Mouse (Mus musculus) liver, embryonic 11.5 days (tissue): ENCODE data around the gene Wdr24. TPM values are rescaled to one million over a fixed set of nuclear protein-coding genes. Genes with fewer than 3 reads are reported as not detected.

ENCODE experiments used
- ATAC-seq: fragments of 200-750 bp; cut with Nextera tagmentation; replicated peaks from 2 replicates; pipeline ENCODE4 v1.8.0; 2017; ENCODE audit warnings: moderate number of reproducible peaks, mild to moderate bottlenecking, moderate TSS enrichment, moderate library complexity; ENCODE audit not compliant: low FRiP score
- DNase-seq: peaks from one replicate; pipeline ENCODE4 v3.0.0-alpha.2; 2017; ENCODE audit warnings: low spot score
- H3K27ac ChIP-seq: fragments of 300-500 bp; sonication (generic); 2 replicates; pipeline ENCODE4 v1.5.1; 2014; ENCODE audit warnings: mild to moderate bottlenecking, low read depth, low read length, control low read depth
- H3K27me3 ChIP-seq: fragments of 300-500 bp; sonication (generic); replicated peaks from 2 replicates; pipeline ENCODE4 v1.6.1; 2014; ENCODE audit warnings: low read length, mixed read lengths; ENCODE audit not compliant: control insufficient read depth, insufficient read depth
- H3K36me3 ChIP-seq: fragments of 300-500 bp; sonication (generic); 2 replicates; pipeline ENCODE4 v1.6.1; 2014; ENCODE audit warnings: mild to moderate bottlenecking, low read length, moderate library complexity, mixed read lengths; ENCODE audit not compliant: control insufficient read depth, insufficient read depth
- H3K4me1 ChIP-seq: fragments of 300-500 bp; sonication (generic); replicated peaks from 2 replicates; pipeline ENCODE4 v1.6.1; 2014; ENCODE audit warnings: low read length, mixed read lengths; ENCODE audit not compliant: control insufficient read depth, insufficient read depth
- H3K4me2 ChIP-seq: fragments of 300-500 bp; sonication (generic); 2 replicates; pipeline ENCODE4 v1.6.1; 2014; ENCODE audit warnings: mild to moderate bottlenecking, control low read depth, moderate library complexity
- H3K4me3 ChIP-seq: fragments of 300-500 bp; sonication (generic); 2 replicates; pipeline ENCODE4 v1.5.1; 2014; ENCODE audit warnings: low read depth, low read length, control low read depth
- H3K9ac ChIP-seq: fragments of 300-500 bp; sonication (generic); 2 replicates; pipeline ENCODE4 v1.6.1; 2014; ENCODE audit warnings: low read depth, low read length, control low read depth
- H3K9me3 ChIP-seq: fragments of 300-500 bp; sonication (generic); 2 replicates; pipeline ENCODE4 v1.6.1; 2016; ENCODE audit warnings: low read length, inconsistent platforms, mixed read lengths; ENCODE audit not compliant: control insufficient read depth
- WGBS: fragments of 180-500 bp; shearing (Covaris S2); extraction: QIAGEN DNeasy Blood & Tissue Kit; methylation state at CpG from one replicate; pipeline ENCODE4 v1.1.7; 2014; 5-methylcytosine and 5-hydroxymethylcytosine counted together
- polyA plus RNA-seq: library from polyadenylated mRNA; unstranded; fragments of >200 nt; fragmentation: Nextera tagmentation; extraction: Ambion mirVana; gene quantifications from 2 replicates; pipeline ENCODE4 v1.2.1, GENCODE M21; 2014

Wdr24 gene
- polyA plus RNA-seq, 1 experiment from 2014 or later = 29.8 TPM

- ATAC-seq (no peak), DNase-seq (no peak)
- H3K4me3 ChIP-seq = no peak overlapping the region
- peaks cover 20% of the 10 kb centered on the region for H3K4me1 ChIP-seq
- no peak overlapping the region for H3K4me2 ChIP-seq
- H3K9me3 ChIP-seq = no peaks in the 10 kb centered on the region
- no peaks in the 10 kb centered on the region for H3K27me3 ChIP-seq
- 91% methylated on average over 9 of the region's 9 CpGs for WGBS
- no peak overlapping the region for H3K27ac ChIP-seq
- H3K36me3 ChIP-seq = peaks cover 11% of the 10 kb centered on the region
- H3K9ac ChIP-seq = no peak overlapping the region
Measured at GRCm38 (mm10) chr17:25786781-25787504, 36.5 kb upstream of the Wdr24 start.

DNA sequence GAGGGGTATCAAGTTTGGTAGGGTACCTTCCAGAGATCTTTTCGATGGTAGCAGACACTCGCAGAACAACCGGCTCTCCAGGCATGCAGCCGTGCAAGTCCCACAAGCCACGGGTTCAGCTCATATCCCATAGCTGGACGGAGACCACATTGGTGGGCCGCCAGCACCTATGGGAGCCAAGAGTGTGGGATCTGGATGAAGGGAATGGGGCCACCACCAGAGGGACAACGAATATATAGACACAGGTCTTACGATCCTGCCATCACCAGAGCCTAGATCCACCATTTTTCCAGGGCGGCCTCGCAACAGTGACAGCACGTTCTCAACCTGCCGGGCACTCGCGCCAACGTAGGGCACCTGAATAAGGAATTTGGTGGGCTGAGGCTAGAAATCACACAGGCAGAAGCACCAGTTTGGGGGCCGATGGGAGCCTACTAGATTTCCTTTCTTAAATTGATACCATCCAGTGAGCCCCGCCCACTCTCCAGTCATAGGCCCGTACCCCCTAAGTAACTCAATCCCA, 32.0 kb upstream of the Wdr24 start:
- 30% methylated on average over 19 of the region's 19 CpGs for WGBS
- Histone ChIP-seq H3K9me3 (no peaks in the 10 kb centered on the region), H3K4me1 (peaks cover 28% of the 10 kb centered on the region), H3K9ac (peak overlapping the region; percentile 81), H3K27me3 (no peaks in the 10 kb centered on the region), H3K36me3 (no peaks in the 10 kb centered on the region; the same call in 1 of the 2 replicates), H3K4me2 (peak overlapping the region; percentile 82), H3K4me3 (peak overlapping the region; percentile 85), H3K27ac (peak overlapping the region; percentile 94)
- DNase-seq (no peak), ATAC-seq (no peak; the same call in 1 of the 2 replicates)

- ATAC-seq = peak; percentile 69
- peak overlapping the region; percentile 94 for H3K27ac ChIP-seq
- no peaks in the 10 kb centered on the region for H3K27me3 ChIP-seq
- H3K4me1 ChIP-seq = peaks cover 28% of the 10 kb centered on the region
- DNase-seq = peak; percentile 86
- no peaks in the 10 kb centered on the region; the same call in 1 of the 2 replicates for H3K36me3 ChIP-seq
- H3K9me3 ChIP-seq = no peaks in the 10 kb centered on the region
- peak overlapping the region; percentile 85 for H3K4me3 ChIP-seq
- peak overlapping the region; percentile 81 for H3K9ac ChIP-seq
- H3K4me2 ChIP-seq = peak overlapping the region; percentile 82
- WGBS = under 1% methylated on average over 45 of the region's 45 CpGs
Measured at GRCm38 (mm10) chr17:25791843-25792527, 31.4 kb upstream of the Wdr24 start.

- H3K9me3 ChIP-seq = no peaks in the 10 kb centered on the region
- WGBS = 1% methylated on average over 14 of the region's 14 CpGs
- H3K9ac ChIP-seq = peak within 1 kb of the TSS; percentile 81
- ATAC-seq (peak; percentile 46; the same call in 1 of the 2 replicates), DNase-seq (peak; percentile 71)
- H3K4me2 ChIP-seq = peak within 1 kb of the TSS; percentile 82
- peak within 1 kb of the TSS; percentile 85 for H3K4me3 ChIP-seq
- no peaks in the 10 kb centered on the region; the same call in 1 of the 2 replicates for H3K36me3 ChIP-seq
- peak within 1 kb of the TSS; percentile 94 for H3K27ac ChIP-seq
- no peaks in the 10 kb centered on the region for H3K27me3 ChIP-seq
- H3K4me1 ChIP-seq = peaks cover 32% of the 10 kb centered on the region
Measured at GRCm38 (mm10) chr17:25792615-25793014, 30.8 kb upstream of the Wdr24 start, which contains the start of gene Fam173a. Fam173a (minus strand) TSS chr17:25792901.

DNA sequence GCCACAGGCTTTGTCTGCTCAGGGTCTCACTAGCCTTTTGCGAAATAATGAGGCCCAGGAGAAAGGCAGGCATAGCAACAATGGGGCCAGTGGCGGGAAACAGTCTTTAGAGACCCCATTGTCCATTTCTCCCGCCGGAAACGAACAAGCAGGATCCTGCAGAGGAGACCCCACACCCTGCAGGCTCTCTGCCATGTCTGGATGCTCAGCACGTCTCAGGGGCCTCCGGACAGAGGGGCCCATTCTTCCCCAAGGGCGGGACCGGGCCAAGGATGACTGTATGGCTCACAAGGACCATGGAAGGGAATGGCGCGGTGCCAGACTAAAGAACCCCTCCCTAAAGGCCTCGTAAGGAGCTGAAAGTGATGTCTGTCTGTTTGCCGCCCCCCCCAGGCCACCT, 29.2 kb upstream of the Wdr24 start:
- DNase-seq (no peak), ATAC-seq (no peak)
- Histone ChIP-seq H3K36me3 (no peaks in the 10 kb centered on the region), H3K4me3 (no peak overlapping the region), H3K9me3 (no peaks in the 10 kb centered on the region), H3K9ac (no peak overlapping the region), H3K27ac (no peak overlapping the region), H3K27me3 (no peaks in the 10 kb centered on the region), H3K4me2 (no peak overlapping the region), H3K4me1 (peaks cover 33% of the 10 kb centered on the region)
- 90% methylated on average over 13 of the region's 13 CpGs for WGBS

GRCm38 (mm10) chr17:25794998-25795397, 28.4 kb upstream of the Wdr24 start:
- WGBS = 87% methylated on average over 17 of the region's 17 CpGs
- H3K9me3 ChIP-seq = no peaks in the 10 kb centered on the region
- H3K27me3 ChIP-seq = no peaks in the 10 kb centered on the region
- H3K4me2 ChIP-seq = peak overlapping the region; percentile 98; the same call in 1 of the 2 replicates
- DNase-seq (no peak), ATAC-seq (no peak)
- H3K4me3 ChIP-seq = peak overlapping the region; percentile 73; the same call in 1 of the 2 replicates
- H3K27ac ChIP-seq = no peak overlapping the region
- no peaks in the 10 kb centered on the region for H3K36me3 ChIP-seq
- no peak overlapping the region for H3K9ac ChIP-seq
- peaks cover 33% of the 10 kb centered on the region for H3K4me1 ChIP-seq

DNA sequence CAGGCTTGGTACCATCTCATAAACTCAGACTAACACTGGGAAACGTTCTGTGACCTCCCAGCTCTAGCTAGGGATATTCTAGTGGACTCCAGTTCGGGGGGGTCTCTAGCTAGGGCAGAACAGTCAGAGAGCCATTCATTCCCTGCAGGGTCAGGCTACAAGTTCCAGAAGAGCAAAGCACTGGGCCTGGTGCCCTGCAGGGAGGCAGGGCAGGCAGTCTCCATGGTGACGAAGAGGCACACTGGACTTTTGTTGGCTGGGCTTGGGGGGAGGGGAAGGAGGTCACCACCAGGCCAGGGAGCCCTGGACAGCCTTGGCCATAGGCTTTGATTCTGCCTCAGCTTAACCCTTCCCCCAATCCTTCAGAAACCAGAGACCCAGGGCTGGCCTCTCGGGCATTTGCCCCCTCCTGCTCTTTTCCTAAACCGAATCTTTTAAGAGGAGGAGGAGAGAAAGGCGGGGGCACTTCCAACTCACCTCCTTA, 27.8 kb upstream of the Wdr24 start, which contains the start of gene AC134908.4:
AC134908.4 (minus strand) TSS at position 51 of the 484 bp plus-strand sequence.
- peak within 1 kb of the TSS; percentile 98 for H3K4me2 ChIP-seq
- H3K4me3 ChIP-seq = peak within 1 kb of the TSS; percentile 73
- no peak for ATAC-seq
- H3K4me1 ChIP-seq = peaks cover 32% of the 10 kb centered on the region
- 29% methylated on average over 6 of the region's 6 CpGs for WGBS
- no peaks in the 10 kb centered on the region for H3K36me3 ChIP-seq
- no peaks in the 10 kb centered on the region for H3K9me3 ChIP-seq
- H3K27ac ChIP-seq = no peak within 1 kb of the TSS
- H3K9ac ChIP-seq = peak within 1 kb of the TSS; percentile 71
- H3K27me3 ChIP-seq = no peaks in the 10 kb centered on the region
- no peak for DNase-seq

DNA sequence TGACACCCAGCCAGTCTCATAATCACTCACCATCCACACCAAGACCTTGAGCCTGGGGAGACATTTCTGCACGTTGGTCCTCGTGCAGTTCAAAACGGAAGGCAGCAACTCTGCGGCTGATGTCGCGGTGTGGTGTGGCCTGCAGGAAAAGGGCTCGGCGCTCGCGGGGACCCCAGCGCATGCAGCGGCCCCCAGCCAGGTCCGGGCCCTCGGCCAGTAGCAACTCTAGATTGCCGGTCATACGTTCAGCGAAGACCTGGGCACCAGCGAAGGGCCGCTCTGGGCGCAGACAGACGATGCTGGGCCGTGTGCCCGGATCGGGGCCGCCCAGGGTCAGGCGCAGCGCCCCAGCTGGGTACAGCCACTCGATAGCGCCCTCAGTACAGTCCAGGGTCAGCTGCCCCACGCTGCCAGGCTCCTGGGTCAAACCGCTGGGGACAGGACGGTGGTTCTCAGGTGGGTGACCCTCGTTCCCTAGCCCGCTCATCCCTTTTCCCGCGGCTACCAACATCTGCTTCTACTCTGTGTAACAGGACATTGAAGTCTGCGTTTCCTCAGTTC, 27.1 kb upstream of the Wdr24 start:
- Histone ChIP-seq H3K4me3 (peak overlapping the region; percentile 73), H3K4me2 (peak overlapping the region; percentile 98), H3K36me3 (no peaks in the 10 kb centered on the region), H3K27ac (no peak overlapping the region), H3K27me3 (no peaks in the 10 kb centered on the region; the same call in 1 of the 2 replicates), H3K9me3 (no peaks in the 10 kb centered on the region), H3K9ac (peak overlapping the region; percentile 71), H3K4me1 (peaks cover 26% of the 10 kb centered on the region)
- peak; percentile 46 for DNase-seq
- ATAC-seq = 0 out of 2 replicates have a peak, but pooled peaks have one; percentile 1
- WGBS = 2% methylated on average over 37 of the region's 37 CpGs
